Mouse (Mus musculus): Measurements from ENCODE around the gene Proser1. TPM values are rescaled to one million over a fixed set of nuclear protein-coding genes. Genes with fewer than 3 reads are reported as not detected.

Proser1 gene
- polyA plus RNA-seq, 1 experiment from 2014 or later = 20.9 TPM

GRCm38 (mm10) chr3:53445540-53445939, 17.9 kb upstream of the Proser1 start:
- H3K36me3 ChIP-seq (ENCODE audit: control insufficient read depth, insufficient read depth, low read length) = peaks cover 10% of the 10 kb centered on the region
- no peak overlapping the region for H3K9ac ChIP-seq (replicated peaks; ENCODE audit: low read length)
- no peaks in the 10 kb centered on the region for H3K27me3 ChIP-seq (ENCODE audit: control insufficient read depth, insufficient read depth, low read length)
- no peak overlapping the region for H3K4me3 ChIP-seq (replicated peaks; ENCODE audit: low read depth, low read length)
- H3K9me3 ChIP-seq (ENCODE audit: control insufficient read depth, low read length) = no peaks in the 10 kb centered on the region
- H3K4me2 ChIP-seq (ENCODE audit: low read length) = no peak overlapping the region
- ATAC-seq (ENCODE audit: low FRiP score, low TSS enrichment) (no peak; the same call in 1 of the 2 replicates), DNase-seq (peak; percentile 61)
- peaks cover 7% of the 10 kb centered on the region; the same call in 1 of the 2 replicates for H3K4me1 ChIP-seq (ENCODE audit: control insufficient read depth, insufficient read depth, low read length)
- 33% methylated on average over 5 of the region's 5 CpGs for WGBS
- H3K27ac ChIP-seq (replicated peaks; ENCODE audit: low read depth, low read length) = no peak overlapping the region; the same call in 1 of the 2 replicates

DNA sequence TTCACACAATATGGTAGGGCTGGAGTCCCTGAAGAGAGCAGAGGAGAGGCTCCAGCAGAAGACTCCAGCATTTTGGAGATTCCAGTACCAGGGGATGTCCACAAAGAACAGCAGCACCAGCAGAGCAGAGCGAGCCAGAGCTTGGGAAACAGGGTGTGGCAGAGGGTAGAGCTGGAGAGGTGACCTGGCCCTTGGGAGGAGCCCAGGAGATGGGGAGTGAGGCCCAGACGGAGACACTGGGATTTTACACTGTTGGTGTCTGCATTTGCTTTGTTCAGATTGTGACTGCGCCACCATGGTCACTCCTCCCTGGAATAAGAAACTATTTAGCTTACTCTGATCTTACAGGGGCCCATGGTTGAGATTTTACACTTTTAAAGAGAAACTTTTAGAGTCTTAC, 16.7 kb upstream of the Proser1 start:
- no peak overlapping the region for H3K9ac ChIP-seq (replicated peaks; ENCODE audit: low read length)
- DNase-seq = no peak
- peaks cover 7% of the 10 kb centered on the region; the same call in 1 of the 2 replicates for H3K4me1 ChIP-seq (ENCODE audit: control insufficient read depth, insufficient read depth, low read length)
- no peak overlapping the region for H3K4me2 ChIP-seq (ENCODE audit: low read length)
- H3K27me3 ChIP-seq (ENCODE audit: control insufficient read depth, insufficient read depth, low read length) = no peaks in the 10 kb centered on the region
- H3K4me3 ChIP-seq (replicated peaks; ENCODE audit: low read depth, low read length) = no peak overlapping the region
- WGBS = 84% methylated on average over 3 of the region's 3 CpGs
- H3K36me3 ChIP-seq (ENCODE audit: control insufficient read depth, insufficient read depth, low read length) = peaks cover 22% of the 10 kb centered on the region
- no peak for ATAC-seq (ENCODE audit: low FRiP score, low TSS enrichment)
- no peaks in the 10 kb centered on the region for H3K9me3 ChIP-seq (ENCODE audit: control insufficient read depth, low read length)
- no peak overlapping the region for H3K27ac ChIP-seq (replicated peaks; ENCODE audit: low read depth, low read length)

DNA sequence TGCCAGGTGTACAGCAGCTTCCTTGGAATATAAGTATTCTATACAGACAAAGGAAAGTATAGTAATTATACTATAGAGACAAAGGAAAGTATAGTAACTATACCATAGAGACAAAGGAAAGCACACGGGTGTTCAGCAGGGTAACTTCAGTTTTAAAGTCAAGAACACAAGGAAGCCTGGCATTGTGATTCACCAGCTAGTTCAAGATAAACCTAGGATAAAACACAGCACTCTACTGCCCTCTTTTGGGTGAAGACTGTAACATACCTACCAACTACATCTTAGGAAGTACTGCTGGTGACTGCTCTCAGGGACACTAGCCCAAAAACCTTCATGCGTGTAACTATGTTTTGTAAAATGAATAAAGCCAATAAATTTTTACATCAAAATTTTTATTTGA, 15.3 kb upstream of the Proser1 start:
- Histone ChIP-seq H3K27me3 (ENCODE audit: control insufficient read depth, insufficient read depth, low read length) (no peaks in the 10 kb centered on the region), H3K36me3 (ENCODE audit: control insufficient read depth, insufficient read depth, low read length) (peaks cover 36% of the 10 kb centered on the region), H3K27ac (replicated peaks; ENCODE audit: low read depth, low read length) (no peak overlapping the region), H3K9me3 (ENCODE audit: control insufficient read depth, low read length) (no peaks in the 10 kb centered on the region), H3K4me2 (ENCODE audit: low read length) (no peak overlapping the region), H3K9ac (replicated peaks; ENCODE audit: low read length) (no peak overlapping the region), H3K4me1 (ENCODE audit: control insufficient read depth, insufficient read depth, low read length) (peaks cover 7% of the 10 kb centered on the region; the same call in 1 of the 2 replicates), H3K4me3 (replicated peaks; ENCODE audit: low read depth, low read length) (no peak overlapping the region)
- WGBS = 22% methylated on average over 2 of the region's 2 CpGs
- peak; percentile 18; the same call in 1 of the 2 replicates for ATAC-seq (ENCODE audit: low FRiP score, low TSS enrichment)
- DNase-seq = peak; percentile 96

- ATAC-seq (ENCODE audit: low FRiP score, low TSS enrichment) (no peak), DNase-seq (no peak)
- no peak overlapping the region for H3K4me3 ChIP-seq (replicated peaks; ENCODE audit: low read depth, low read length)
- no peak overlapping the region for H3K27ac ChIP-seq (replicated peaks; ENCODE audit: low read depth, low read length)
- H3K9ac ChIP-seq (replicated peaks; ENCODE audit: low read length) = no peak overlapping the region
- no peaks in the 10 kb centered on the region for H3K4me1 ChIP-seq (ENCODE audit: control insufficient read depth, insufficient read depth, low read length)
- no peak overlapping the region for H3K4me2 ChIP-seq (ENCODE audit: low read length)
- 93% methylated on average over 11 of the region's 11 CpGs for WGBS
- H3K27me3 ChIP-seq (ENCODE audit: control insufficient read depth, insufficient read depth, low read length) = no peaks in the 10 kb centered on the region
- no peaks in the 10 kb centered on the region for H3K9me3 ChIP-seq (ENCODE audit: control insufficient read depth, low read length)
- H3K36me3 ChIP-seq (ENCODE audit: control insufficient read depth, insufficient read depth, low read length) = peaks cover 60% of the 10 kb centered on the region
Observed at GRCm38 (mm10) chr3:53450666-53451065, 12.8 kb upstream of the Proser1 start.

DNA sequence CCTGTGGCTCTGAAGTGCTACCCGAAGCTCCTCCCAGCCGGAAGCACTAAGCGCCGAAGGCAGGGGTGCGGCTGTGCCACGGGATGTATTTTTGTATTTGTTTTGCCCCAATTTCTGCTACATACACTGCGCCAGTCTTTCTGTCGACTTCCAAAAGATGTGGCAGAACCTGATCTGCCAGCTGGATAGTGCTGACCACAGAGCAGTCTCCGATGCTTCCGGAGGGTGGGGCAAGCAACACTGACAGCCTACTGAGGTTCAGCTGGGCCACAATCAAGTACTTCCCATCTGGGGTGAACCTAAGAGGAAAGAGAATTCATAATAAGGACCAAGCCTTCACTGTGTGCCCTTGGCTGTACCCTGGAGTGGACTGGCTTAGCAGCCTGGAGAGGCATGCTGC, 11.1 kb upstream of the Proser1 start:
- peaks cover 77% of the 10 kb centered on the region for H3K36me3 ChIP-seq (ENCODE audit: control insufficient read depth, insufficient read depth, low read length)

GRCm38 (mm10) chr3:53453346-53453745, 10.1 kb upstream of the Proser1 start:
- Histone ChIP-seq H3K4me3 (replicated peaks; ENCODE audit: low read depth, low read length) (no peak overlapping the region), H3K36me3 (ENCODE audit: control insufficient read depth, insufficient read depth, low read length) (peaks cover 81% of the 10 kb centered on the region), H3K27ac (replicated peaks; ENCODE audit: low read depth, low read length) (no peak overlapping the region), H3K9me3 (ENCODE audit: control insufficient read depth, low read length) (no peaks in the 10 kb centered on the region), H3K27me3 (ENCODE audit: control insufficient read depth, insufficient read depth, low read length) (no peaks in the 10 kb centered on the region), H3K4me1 (ENCODE audit: control insufficient read depth, insufficient read depth, low read length) (no peaks in the 10 kb centered on the region), H3K9ac (replicated peaks; ENCODE audit: low read length) (no peak overlapping the region), H3K4me2 (ENCODE audit: low read length) (no peak overlapping the region)
- DNase-seq = no peak
- WGBS = 93% methylated on average over 7 of the region's 7 CpGs
- no peak for ATAC-seq (ENCODE audit: low FRiP score, low TSS enrichment)

More for the DNA sequence above, 11.1 kb upstream of the Proser1 start:
- DNase-seq (no peak), ATAC-seq (ENCODE audit: low FRiP score, low TSS enrichment) (no peak)
- no peak overlapping the region for H3K27ac ChIP-seq (replicated peaks; ENCODE audit: low read depth, low read length)
- H3K9ac ChIP-seq (replicated peaks; ENCODE audit: low read length) = no peak overlapping the region
- H3K4me2 ChIP-seq (ENCODE audit: low read length) = no peak overlapping the region
- 96% methylated on average over 10 of the region's 10 CpGs for WGBS
- H3K27me3 ChIP-seq (ENCODE audit: control insufficient read depth, insufficient read depth, low read length) = no peaks in the 10 kb centered on the region
- no peak overlapping the region for H3K4me3 ChIP-seq (replicated peaks; ENCODE audit: low read depth, low read length)
- no peaks in the 10 kb centered on the region for H3K9me3 ChIP-seq (ENCODE audit: control insufficient read depth, low read length)
- no peaks in the 10 kb centered on the region for H3K4me1 ChIP-seq (ENCODE audit: control insufficient read depth, insufficient read depth, low read length)

GRCm38 (mm10) chr3:53454005-53454404, 9.5 kb upstream of the Proser1 start:
- Histone ChIP-seq H3K9me3 (ENCODE audit: control insufficient read depth, low read length) (no peaks in the 10 kb centered on the region), H3K4me2 (ENCODE audit: low read length) (no peak overlapping the region), H3K36me3 (ENCODE audit: control insufficient read depth, insufficient read depth, low read length) (peaks cover 81% of the 10 kb centered on the region), H3K4me1 (ENCODE audit: control insufficient read depth, insufficient read depth, low read length) (no peaks in the 10 kb centered on the region), H3K9ac (replicated peaks; ENCODE audit: low read length) (no peak overlapping the region), H3K4me3 (replicated peaks; ENCODE audit: low read depth, low read length) (no peak overlapping the region), H3K27me3 (ENCODE audit: control insufficient read depth, insufficient read depth, low read length) (no peaks in the 10 kb centered on the region), H3K27ac (replicated peaks; ENCODE audit: low read depth, low read length) (no peak overlapping the region)
- DNase-seq (no peak), ATAC-seq (ENCODE audit: low FRiP score, low TSS enrichment) (no peak)
- WGBS = 95% methylated on average over 6 of the region's 6 CpGs

DNA sequence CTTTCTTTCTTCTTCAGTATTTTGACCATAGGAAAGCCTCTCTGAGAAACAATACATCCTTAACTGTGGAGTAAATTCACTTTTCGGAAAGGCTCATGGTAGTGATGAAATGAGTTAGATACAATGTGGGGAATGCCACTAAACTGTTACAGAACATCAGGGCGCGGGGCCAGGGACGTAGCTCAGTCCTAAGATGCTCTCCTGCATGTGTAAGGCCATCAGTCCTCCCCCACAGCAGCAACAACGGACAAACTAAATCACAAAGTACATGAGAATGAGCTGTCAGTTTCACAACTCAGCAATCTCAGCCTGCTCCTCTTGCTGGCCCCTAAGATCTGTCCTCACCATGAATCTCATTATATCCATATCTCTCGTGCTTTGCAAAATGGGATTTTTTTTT, 8.9 kb upstream of the Proser1 start:
- H3K9me3 ChIP-seq (ENCODE audit: control insufficient read depth, low read length) = no peaks in the 10 kb centered on the region
- H3K27me3 ChIP-seq (ENCODE audit: control insufficient read depth, insufficient read depth, low read length) = no peaks in the 10 kb centered on the region
- H3K4me3 ChIP-seq (replicated peaks; ENCODE audit: low read depth, low read length) = no peak overlapping the region
- H3K4me2 ChIP-seq (ENCODE audit: low read length) = no peak overlapping the region
- H3K4me1 ChIP-seq (ENCODE audit: control insufficient read depth, insufficient read depth, low read length) = no peaks in the 10 kb centered on the region
- WGBS = 91% methylated on average over 6 of the region's 6 CpGs
- peaks cover 85% of the 10 kb centered on the region for H3K36me3 ChIP-seq (ENCODE audit: control insufficient read depth, insufficient read depth, low read length)
- no peak for ATAC-seq (ENCODE audit: low FRiP score, low TSS enrichment)
- no peak for DNase-seq
- no peak overlapping the region for H3K9ac ChIP-seq (replicated peaks; ENCODE audit: low read length)
- H3K27ac ChIP-seq (replicated peaks; ENCODE audit: low read depth, low read length) = no peak overlapping the region

DNA sequence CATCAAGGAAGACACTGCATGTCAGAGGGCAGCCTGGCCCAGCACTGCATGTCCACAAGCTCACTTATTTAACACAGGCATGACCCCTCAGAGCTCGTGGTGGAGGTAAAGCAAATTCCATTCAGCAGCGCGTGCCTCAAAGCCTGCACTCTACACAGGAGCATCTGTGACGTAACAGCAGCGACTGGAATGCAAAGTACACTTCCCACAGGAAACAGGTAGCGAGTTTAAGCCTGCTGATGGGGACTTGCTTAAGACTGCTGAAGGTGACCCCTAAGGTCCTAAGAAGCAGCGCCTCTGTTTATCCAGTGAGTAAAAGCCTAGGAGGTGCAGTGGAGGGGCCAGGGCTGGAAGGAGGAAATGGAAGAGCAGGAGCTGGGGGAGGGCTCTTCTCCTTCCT, 8.5 kb upstream of the Proser1 start:
- no peak overlapping the region for H3K27ac ChIP-seq (replicated peaks; ENCODE audit: low read depth, low read length)
- H3K4me3 ChIP-seq (replicated peaks; ENCODE audit: low read depth, low read length) = no peak overlapping the region
- H3K36me3 ChIP-seq (ENCODE audit: control insufficient read depth, insufficient read depth, low read length) = peaks cover 85% of the 10 kb centered on the region
- no peak overlapping the region for H3K9ac ChIP-seq (replicated peaks; ENCODE audit: low read length)
- DNase-seq = no peak
- no peak for ATAC-seq (ENCODE audit: low FRiP score, low TSS enrichment)
- H3K4me2 ChIP-seq (ENCODE audit: low read length) = no peak overlapping the region
- 86% methylated on average over 7 of the region's 7 CpGs for WGBS
- no peaks in the 10 kb centered on the region for H3K9me3 ChIP-seq (ENCODE audit: control insufficient read depth, low read length)
- H3K27me3 ChIP-seq (ENCODE audit: control insufficient read depth, insufficient read depth, low read length) = no peaks in the 10 kb centered on the region
- no peaks in the 10 kb centered on the region for H3K4me1 ChIP-seq (ENCODE audit: control insufficient read depth, insufficient read depth, low read length)
